Mouse (Mus musculus) kidney, adult 9 months (tissue): ENCODE data around the gene Sec16b.

Source experiments
- DNase-seq: peaks from one replicate; pipeline ENCODE4 v3.0.0; 2022

The Sec16b gene

DNA sequence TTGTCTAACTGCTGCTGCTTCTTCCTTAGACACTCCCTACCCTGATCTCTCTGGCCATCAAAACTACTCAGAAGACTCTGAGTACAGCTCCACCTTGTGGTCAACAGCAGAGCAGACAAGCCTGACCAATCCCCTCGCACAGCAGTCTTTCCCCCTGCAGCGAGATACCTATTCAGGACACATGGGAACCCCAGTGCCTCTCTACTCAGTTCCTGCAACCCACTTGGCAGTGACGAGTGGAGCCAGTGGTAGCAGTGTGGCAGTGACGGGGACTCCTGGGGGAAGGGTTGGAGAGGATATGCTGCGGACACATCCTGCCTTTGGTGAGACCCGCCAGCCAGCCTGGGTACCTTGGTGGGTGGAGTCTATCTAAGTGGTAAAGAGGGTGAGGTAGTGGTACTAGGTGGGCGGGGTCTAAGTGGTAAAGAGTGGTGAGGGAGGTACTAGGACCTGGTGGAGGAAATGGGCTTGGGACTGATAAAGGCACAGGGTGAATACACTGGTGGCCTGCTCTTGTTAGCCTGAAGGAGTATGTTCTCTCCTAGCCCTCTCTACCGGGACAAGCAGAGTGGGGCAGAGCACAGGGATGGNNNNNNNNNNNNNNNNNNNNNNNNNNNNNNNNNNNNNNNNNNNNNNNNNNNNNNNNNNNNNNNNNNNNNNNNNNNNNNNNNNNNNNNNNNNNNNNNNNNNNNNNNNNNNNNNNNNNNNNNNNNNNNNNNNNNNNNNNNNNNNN lies 54.3 kb downstream of the Sec16b start:
- DNase-seq, result peak; percentile 19

DNA sequence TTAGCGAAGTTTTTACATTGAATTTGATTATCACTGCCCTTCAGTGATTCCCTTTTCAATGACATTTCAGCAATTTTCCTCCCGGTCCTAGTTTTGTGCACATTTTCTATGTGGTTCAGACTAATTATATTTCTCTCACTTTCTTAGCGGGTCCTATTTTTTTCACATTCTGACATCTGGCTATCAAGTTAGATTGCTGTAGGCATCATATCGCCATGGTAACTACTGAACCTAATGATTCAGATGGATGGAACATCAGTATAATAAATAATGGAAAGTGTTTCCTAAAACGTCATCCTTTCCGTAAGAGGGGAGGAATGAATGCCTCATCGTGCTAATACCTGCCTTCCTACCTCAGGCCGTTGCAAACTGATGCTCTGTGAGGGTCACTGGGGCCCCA lies 61.3 kb downstream of the Sec16b start:
- DNase-seq, result no peak

DNA sequence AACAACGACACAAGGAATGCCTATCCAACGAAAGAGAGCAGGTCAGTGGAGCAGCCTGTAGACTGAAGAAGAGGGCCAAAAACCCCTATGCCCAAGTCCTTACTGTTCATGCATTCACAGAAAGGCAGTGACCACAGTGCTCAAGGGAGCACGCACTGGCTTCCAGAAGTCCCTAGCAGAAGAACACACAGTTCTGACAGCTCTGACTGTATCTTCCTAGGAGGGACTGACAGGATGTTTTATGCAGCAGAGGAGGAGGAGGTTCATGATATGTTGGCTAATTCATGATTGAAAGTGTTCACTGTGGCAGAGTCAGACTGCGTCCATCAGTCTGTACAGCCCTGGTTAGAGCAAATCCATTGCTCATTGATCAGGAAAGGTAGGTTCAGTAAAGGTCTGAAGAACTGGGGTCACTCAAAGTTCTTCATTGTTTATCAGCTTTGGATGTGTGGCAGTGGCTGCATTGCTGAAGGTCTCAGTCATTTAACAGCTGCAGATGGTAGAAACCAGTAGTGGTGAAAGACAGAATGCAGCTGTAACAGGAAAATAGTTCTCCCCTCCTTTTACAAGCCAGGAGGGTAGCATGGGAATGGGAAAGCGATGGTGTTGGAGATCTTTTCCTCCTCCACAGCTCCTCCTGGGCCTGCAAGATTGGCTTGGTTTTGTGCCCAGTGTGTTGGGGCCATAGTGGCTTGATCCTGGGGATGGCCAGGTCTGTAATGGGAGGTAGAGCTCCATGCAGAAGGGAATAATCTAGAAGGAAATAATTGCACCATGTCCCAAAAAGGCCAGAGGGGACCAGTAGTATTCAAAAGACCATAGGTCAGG lies 62.9 kb downstream of the Sec16b start:
- no peak for DNase-seq

DNA sequence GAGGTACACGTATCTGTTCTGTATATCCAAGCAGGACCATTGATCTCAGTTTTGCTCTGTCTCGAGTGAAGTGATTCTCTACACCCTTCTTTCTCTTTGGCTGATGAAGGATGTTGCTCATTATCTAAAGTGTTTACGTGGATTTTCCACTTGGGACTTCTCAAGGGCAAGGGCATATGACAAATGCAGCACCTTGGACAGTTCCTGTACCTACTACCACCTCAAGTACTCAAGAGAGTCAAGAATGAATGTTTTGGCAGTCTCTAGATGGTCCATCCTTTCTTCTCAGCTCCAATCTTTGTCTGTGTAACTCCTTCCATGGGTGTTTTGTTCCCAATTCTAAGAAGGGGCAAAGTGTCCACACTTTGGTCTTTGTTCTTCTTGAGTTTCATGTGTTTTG lies 68.8 kb downstream of the Sec16b start:
- DNase-seq, result no peak

DNA sequence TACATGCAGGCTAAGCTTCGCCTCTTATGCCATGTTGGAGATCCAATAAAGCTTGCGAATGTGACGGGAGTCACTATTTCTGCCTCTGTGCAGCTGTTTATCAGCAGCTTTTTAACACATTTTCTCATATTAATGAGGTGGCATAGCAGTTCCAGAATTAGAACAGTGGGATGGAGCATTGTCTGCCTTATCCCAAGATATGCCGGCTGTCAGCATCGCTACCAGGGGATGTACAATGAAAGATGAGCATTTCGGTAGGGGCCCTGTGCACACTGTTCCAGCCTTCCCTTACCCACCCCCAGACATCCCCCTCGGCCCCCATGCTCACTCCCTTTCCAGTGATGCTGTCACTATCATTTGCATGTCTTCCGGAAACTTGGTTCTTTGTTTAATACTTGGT lies 71.8 kb downstream of the Sec16b start:
- no peak for DNase-seq

DNA sequence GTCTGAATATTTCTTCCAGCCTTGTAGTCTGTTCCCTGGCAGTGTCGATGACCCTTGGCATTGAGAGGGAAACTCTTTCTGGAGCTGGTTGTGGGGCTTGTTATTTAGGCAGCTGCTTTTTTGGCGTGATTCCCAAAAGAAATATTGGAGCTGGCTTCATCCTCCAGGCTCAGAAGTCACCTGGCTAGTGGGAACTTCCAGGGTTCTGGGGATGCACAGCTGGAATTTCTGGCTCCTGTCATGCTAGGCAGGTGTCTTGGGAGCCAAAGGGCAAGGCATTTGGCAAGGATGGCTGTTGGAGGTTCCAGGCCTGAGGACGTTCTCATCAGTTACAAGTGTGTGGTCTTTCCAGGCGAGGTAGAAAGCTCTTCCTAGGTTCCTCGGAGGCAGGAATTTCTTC lies 80.0 kb downstream of the Sec16b start:
- DNase-seq, result peak; percentile 13

DNA sequence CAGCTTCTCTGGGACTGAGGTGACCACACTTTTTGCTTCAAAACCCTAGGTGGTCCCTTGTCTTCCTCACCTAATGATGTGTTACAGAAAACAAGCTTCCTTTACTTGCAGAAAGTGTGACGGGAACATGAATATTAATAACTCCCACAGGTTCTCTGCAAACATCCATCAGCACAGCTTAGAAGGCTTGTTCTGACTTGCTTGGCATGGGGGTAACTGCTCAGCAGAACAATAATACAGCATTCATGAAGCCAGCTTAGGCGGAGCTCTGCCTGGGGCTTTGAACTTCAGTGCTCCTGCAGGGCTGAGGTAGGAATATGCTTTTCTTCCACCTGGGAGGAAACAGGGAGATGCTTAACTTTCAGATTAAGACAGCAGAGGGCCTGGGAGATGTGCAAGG lies 85.5 kb downstream of the Sec16b start:
- no peak for DNase-seq

DNA sequence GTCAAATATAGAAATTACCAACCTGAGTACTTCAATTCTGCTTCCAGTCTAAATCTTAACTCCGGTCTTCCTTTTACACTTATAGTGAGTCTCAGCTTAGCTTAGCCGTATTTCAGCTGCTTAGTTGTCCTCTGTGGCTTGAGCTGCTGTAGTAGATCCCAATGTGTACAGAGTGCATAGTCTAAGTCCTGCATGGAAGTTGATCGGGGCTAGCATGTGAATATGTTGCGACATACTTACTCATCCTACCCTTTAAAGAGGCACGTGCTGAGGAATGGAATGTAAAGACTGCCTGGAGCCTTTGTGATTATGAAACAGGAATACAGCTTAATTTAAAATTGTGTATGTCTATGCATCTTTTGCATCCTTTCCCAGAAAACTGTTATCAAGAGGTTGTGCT lies 88.0 kb downstream of the Sec16b start:
- DNase-seq, result no peak

DNA sequence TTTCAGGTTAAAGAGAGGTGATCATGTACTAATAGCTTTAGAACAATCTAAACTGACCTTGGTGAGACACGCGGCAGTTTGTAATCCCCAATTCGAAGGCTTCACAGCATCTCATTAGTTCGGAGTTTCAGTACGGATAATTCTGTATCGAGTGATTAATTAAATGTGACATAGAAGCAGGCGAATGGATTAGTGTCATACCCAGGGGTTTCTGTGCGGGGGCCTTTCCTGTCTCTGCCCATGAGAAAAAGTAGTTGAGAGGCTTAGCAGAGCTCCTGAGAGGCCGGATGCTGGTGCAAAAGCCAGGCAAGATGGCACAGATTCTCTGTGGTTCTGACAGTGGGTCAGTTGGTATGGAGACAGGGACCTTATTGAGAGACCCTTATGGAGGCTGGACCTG lies 88.6 kb downstream of the Sec16b start:
- DNase-seq, result no peak

DNA sequence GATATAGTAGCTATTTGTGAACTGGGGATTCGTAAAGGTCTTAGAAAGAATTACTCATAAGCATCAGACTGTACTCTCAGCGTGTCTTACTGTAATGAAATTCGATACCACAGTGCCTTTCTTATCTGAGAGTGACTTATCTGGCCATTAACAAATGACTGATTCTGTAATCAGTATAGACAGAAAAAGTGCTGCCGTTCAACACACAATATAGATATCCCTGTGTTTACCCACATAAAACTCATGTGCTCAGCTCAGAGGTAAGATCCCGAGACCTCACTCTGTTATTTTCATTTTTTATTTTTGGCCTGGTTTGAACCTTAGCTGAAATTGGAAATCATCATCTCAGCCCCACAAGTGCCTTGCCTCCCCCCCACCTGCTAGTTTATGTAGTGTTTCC lies 98.0 kb downstream of the Sec16b start:
- no peak for DNase-seq
